Mouse (Mus musculus) embryonic fibroblast, embryonic 13.5 days (primary cell): ENCODE measurements around the gene Chrna10.

Experiments used
- CTCF ChIP-seq: IDR thresholded peaks from 2 replicates; pipeline ENCODE4 v1.5.1; 2011; ENCODE audit warnings: mild to moderate bottlenecking, control low read depth, low read length, moderate library complexity, borderline replicate concordance; ENCODE audit not compliant: insufficient read depth
- POLR2A ChIP-seq: IDR thresholded peaks from 2 replicates; pipeline ENCODE4 v1.6.1; 2011; ENCODE audit warnings: low read depth, mild to moderate bottlenecking, control low read depth, low read length, moderate library complexity

DNA sequence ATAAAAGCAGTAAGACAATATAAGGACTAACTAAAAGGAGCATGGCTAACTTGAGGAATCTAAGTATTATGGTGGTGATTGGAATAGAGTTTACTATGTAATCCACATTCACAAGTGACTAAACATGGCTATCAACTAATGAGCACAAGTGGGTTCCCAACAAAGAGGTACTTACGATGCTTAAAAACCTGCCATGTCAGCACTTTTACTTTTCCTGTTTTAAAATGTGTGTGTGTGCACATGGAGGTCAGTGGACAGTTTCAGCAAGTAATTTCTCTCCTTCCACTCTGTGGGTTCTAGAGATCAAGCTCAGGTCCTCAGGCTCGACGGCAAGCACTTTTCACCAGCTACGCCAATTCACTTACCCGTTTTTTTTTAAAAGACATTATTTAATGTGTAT is 21.3 kb upstream of the Chrna10 start:
- TF ChIP-seq CTCF (no peak), POLR2A (no peak)
